In genomic region chr4:57798286-57799018, GRCm38 (mm10) we compare ENCODE assay signal across 8 mouse cellular contexts.
DNase-seq lines count a peak whose midpoint lies in the region; ATAC-seq and TF ChIP-seq lines count a peak whose summit lies in the region.
"Had no signal": no experiment of that assay in that cellular context is flagged by ENCODE, and none has a peak within 500 bp of the region (broad histone marks: within the 10 kb centered on the region; RNA-seq: fewer than 3 reads in every experiment).

No protein-coding gene starts in this region.

- peak overlapping the region; percentile 86 for H3K27ac ChIP-seq in midbrain, embryonic 10.5 days (replicated peaks)
- H3K27ac ChIP-seq in midbrain, postnatal 0 days (ENCODE audit: low read depth, low read length) = no peak overlapping the region
- H3K27ac ChIP-seq in hindbrain, embryonic 16.5 days (ENCODE audit: low read depth, low read length) = no peak overlapping the region
- H3K27ac ChIP-seq: embryonic facial prominence, embryonic 13.5 days had no signal

- no peaks in the 10 kb centered on the region for H3K36me3 ChIP-seq in midbrain, embryonic 10.5 days
- no peaks in the 10 kb centered on the region for H3K36me3 ChIP-seq in midbrain, postnatal 0 days (ENCODE audit: insufficient read depth, low read length)
- H3K36me3 ChIP-seq in hindbrain, embryonic 16.5 days (ENCODE audit: control insufficient read depth, insufficient read depth, low read length) = no peaks in the 10 kb centered on the region
- H3K36me3 ChIP-seq: embryonic facial prominence, embryonic 13.5 days had no signal

- no peaks in the 10 kb centered on the region; the same call in 1 of the 2 replicates for H3K9me3 ChIP-seq in midbrain, embryonic 10.5 days (replicated peaks)
- no peaks in the 10 kb centered on the region for H3K9me3 ChIP-seq in midbrain, postnatal 0 days (ENCODE audit: low read length)
- no peaks in the 10 kb centered on the region for H3K9me3 ChIP-seq in hindbrain, embryonic 16.5 days (ENCODE audit: control insufficient read depth, low read length)
- H3K9me3 ChIP-seq: embryonic facial prominence, embryonic 13.5 days had no signal

- H3K9ac ChIP-seq in midbrain, postnatal 0 days (replicated peaks; ENCODE audit: low read length, poor library complexity, severe bottlenecking) = no peak overlapping the region
- no peak overlapping the region for H3K9ac ChIP-seq in hindbrain, embryonic 16.5 days (ENCODE audit: low read depth, low read length)
- H3K9ac ChIP-seq: embryonic facial prominence, embryonic 13.5 days had no signal

- no peak for TF ChIP-seq CTCF in midbrain, postnatal 0 days (IDR thresholded peaks at IDR 0.05)

- H3K4me2 ChIP-seq in midbrain, postnatal 0 days (ENCODE audit: low read depth, low read length, poor library complexity, severe bottlenecking) = no peak overlapping the region
- H3K4me2 ChIP-seq in hindbrain, embryonic 16.5 days (ENCODE audit: low read length) = no peak overlapping the region
- H3K4me2 ChIP-seq: embryonic facial prominence, embryonic 13.5 days had no signal

- WGBS in midbrain, embryonic 10.5 days = 18% methylated on average over 10 of the region's 10 CpGs
- WGBS in midbrain, postnatal 0 days = 17% methylated on average over 10 of the region's 10 CpGs
- WGBS in hindbrain, embryonic 16.5 days = 28% methylated on average over 10 of the region's 10 CpGs

- peaks cover 27% of the 10 kb centered on the region for H3K4me1 ChIP-seq in midbrain, embryonic 10.5 days
- H3K4me1 ChIP-seq in midbrain, postnatal 0 days (ENCODE audit: insufficient read depth, low read length) = no peaks in the 10 kb centered on the region
- no peaks in the 10 kb centered on the region for H3K4me1 ChIP-seq in hindbrain, embryonic 16.5 days (ENCODE audit: control insufficient read depth, insufficient read depth, low read depth, low read length)

- intact Hi-C loops in gastrocnemius, postnatal 14 days (cut with DNase I; ENCODE audit: low total_unique reads) = loop anchor here (10.0 kb wide), 1 partner anchor 86 kb away; no protein-coding TSS in a partner anchor

- no peak overlapping the region; the same call in 1 of the 2 replicates for H3K4me3 ChIP-seq in midbrain, embryonic 10.5 days
- H3K4me3 ChIP-seq in midbrain, postnatal 0 days (ENCODE audit: low read depth, low read length) = no peak overlapping the region
- H3K4me3 ChIP-seq in hindbrain, embryonic 16.5 days (ENCODE audit: low read length) = no peak overlapping the region
- H3K4me3 ChIP-seq: embryonic facial prominence, embryonic 13.5 days had no signal

- no peak for ATAC-seq in midbrain, postnatal 0 days (ENCODE audit: low FRiP score)
- peak; percentile 52; the same call in 1 of the 2 replicates for ATAC-seq in hindbrain, embryonic 16.5 days
- ATAC-seq in monocyte, adult 5-6 weeks (replicated peaks; ENCODE audit: insufficient number of reproducible peaks, low FRiP score, low TSS enrichment, poor library complexity, severe bottlenecking) = peak; percentile 43; the same call in 1 of the 2 replicates

- H3K27me3 ChIP-seq in midbrain, embryonic 10.5 days (ENCODE audit: low read depth, poor library complexity, severe bottlenecking) = peaks cover 16% of the 10 kb centered on the region
- no peaks in the 10 kb centered on the region for H3K27me3 ChIP-seq in midbrain, postnatal 0 days (ENCODE audit: insufficient read depth, low read length)
- no peaks in the 10 kb centered on the region for H3K27me3 ChIP-seq in hindbrain, embryonic 16.5 days (replicated peaks; ENCODE audit: control insufficient read depth, insufficient read depth, low read length)
- H3K27me3 ChIP-seq: embryonic facial prominence, embryonic 13.5 days had no signal

- peak; percentile 68 for DNase-seq in midbrain, embryonic 10.5 days (ENCODE audit: low spot score)
- DNase-seq in midbrain, postnatal 0 days (ENCODE audit: low spot score) = no peak
- peak; percentile 62 for DNase-seq in adrenal gland, postnatal 25 days
- no peak for DNase-seq in layer of hippocampus, postnatal 25 days (ENCODE audit: extremely low spot score in 1 of 2, low spot score in 1 of 2)
- DNase-seq in gastrocnemius, postnatal 14 days = no peak

Comparison
In these comparisons a context has a peak if more than half of its experiments do, and no peak if none do; other contexts are left out.
1. DNase-seq: peak in midbrain, embryonic 10.5 days (single experiment) and adrenal gland, postnatal 25 days (single experiment); none in midbrain, postnatal 0 days (single experiment), layer of hippocampus, postnatal 25 days (0 of 2) and gastrocnemius, postnatal 14 days (single experiment).